Mouse (Mus musculus) embryonic facial prominence, embryonic 15.5 days (tissue): ENCODE results near the gene Gigyf1. TPM values are rescaled to one million over a fixed set of nuclear protein-coding genes. Genes with fewer than 3 reads are reported as not detected.
A peak's percentile ranks its signal among the peaks of the same experiment; 100 is the strongest.

Experiments
- ATAC-seq: fragments of 200-750 bp; cut with Nextera tagmentation; 2 replicates; pipeline ENCODE4 v1.8.0; 2017; ENCODE audit warnings: low read depth, moderate TSS enrichment; ENCODE audit not compliant: insufficient number of reproducible peaks, low FRiP score, low TSS enrichment
- H3K27ac ChIP-seq: fragments of 300-500 bp; sonication (generic); replicated peaks from 2 replicates; pipeline ENCODE4 v1.5.1; 2015; ENCODE audit warnings: mild to moderate bottlenecking, inconsistent platforms
- H3K27me3 ChIP-seq: fragments of 300-500 bp; sonication (generic); 2 replicates; pipeline ENCODE4 v1.6.1; 2015; ENCODE audit warnings: inconsistent platforms
- H3K36me3 ChIP-seq: fragments of 300-500 bp; sonication (generic); 2 replicates; pipeline ENCODE4 v1.6.1; 2015; ENCODE audit warnings: mild to moderate bottlenecking, inconsistent platforms
- H3K4me1 ChIP-seq: fragments of 300-500 bp; sonication (generic); 2 replicates; pipeline ENCODE4 v1.6.1; 2015; ENCODE audit warnings: inconsistent platforms
- H3K4me2 ChIP-seq: fragments of 300-500 bp; sonication (generic); replicated peaks from 2 replicates; pipeline ENCODE4 v1.6.1; 2015; ENCODE audit warnings: mild to moderate bottlenecking, inconsistent platforms
- H3K4me3 ChIP-seq: fragments of 300-500 bp; sonication (generic); replicated peaks from 2 replicates; pipeline ENCODE4 v1.5.1; 2015; ENCODE audit warnings: mild to moderate bottlenecking, inconsistent platforms
- H3K9ac ChIP-seq: fragments of 300-500 bp; sonication (generic); 2 replicates; pipeline ENCODE4 v1.6.1; 2015; ENCODE audit warnings: inconsistent platforms
- H3K9me3 ChIP-seq: fragments of 300-500 bp; sonication (generic); replicated peaks from 2 replicates; pipeline ENCODE4 v1.6.1; 2016; ENCODE audit warnings: inconsistent platforms
- whole genome bisulfite sequencing: fragments of 180-500 bp; shearing (Covaris S2); methylation state at CpG from one replicate; pipeline ENCODE4 v1.1.7; 2015; 5-methylcytosine and 5-hydroxymethylcytosine counted together
- polyA plus RNA-seq: library from polyadenylated mRNA; unstranded; fragments of >200 nt; fragmentation: Nextera tagmentation; extraction: Ambion mirVana; gene quantifications from 2 replicates; pipeline ENCODE4 v1.2.1, GENCODE M21; 2015

Gigyf1 gene
- polyA plus RNA-seq, 1 experiment from 2014 or later = 15.5 TPM

- peak overlapping the region; percentile 22; the same call in 1 of the 2 replicates for H3K27ac ChIP-seq
- H3K27me3 ChIP-seq = no peaks in the 10 kb centered on the region
- H3K9me3 ChIP-seq = no peaks in the 10 kb centered on the region
- peak overlapping the region; percentile 21; the same call in 1 of the 2 replicates for H3K9ac ChIP-seq
- peaks cover 65% of the 10 kb centered on the region for H3K36me3 ChIP-seq
- peaks cover 45% of the 10 kb centered on the region for H3K4me1 ChIP-seq
- no peak for ATAC-seq
- H3K4me3 ChIP-seq = no peak overlapping the region
- WGBS = 80% methylated on average over 22 of the region's 22 CpGs
- no peak overlapping the region for H3K4me2 ChIP-seq
These were observed 10.1 kb downstream of the Gigyf1 start for GRCm38 (mm10) chr5:137528247-137528968.

DNA sequence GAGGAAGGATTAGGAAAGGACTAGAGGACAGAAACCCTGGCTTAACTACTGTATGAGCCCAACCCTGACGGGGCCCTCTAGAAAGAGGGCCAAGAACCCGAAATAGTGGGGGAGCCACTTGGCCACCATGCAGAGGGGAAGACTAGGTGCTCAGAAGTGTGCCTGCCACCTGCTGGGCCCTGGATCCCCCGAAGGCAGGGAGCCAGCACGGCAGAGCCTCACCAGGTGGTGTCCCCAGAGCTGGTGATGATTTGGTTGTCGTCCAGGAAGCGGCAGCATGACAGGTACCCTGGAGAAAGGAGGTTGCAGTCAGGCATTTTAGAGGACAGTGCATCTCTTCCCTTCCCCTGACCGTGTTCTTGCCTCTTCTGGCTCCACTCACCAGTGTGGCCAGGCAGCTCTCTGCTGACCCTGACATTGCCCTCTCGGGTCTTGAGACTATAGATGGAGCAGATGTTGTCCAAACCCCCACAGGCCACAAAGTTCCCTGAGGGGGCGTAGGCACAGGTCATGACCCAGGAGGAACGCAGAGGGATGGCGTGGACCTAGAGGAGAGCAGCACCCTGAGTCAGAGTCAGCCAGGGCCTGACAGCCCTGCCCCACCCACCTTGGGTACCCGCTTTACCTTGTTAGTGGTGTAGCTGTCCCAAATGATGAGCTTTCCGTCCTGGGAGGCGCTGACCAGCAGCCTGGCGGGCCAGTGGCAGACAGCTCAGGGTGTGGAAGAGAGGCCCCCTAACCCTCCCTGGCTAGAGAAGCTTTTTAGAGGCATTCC lies 11.1 kb downstream of the Gigyf1 start:
- Histone ChIP-seq H3K9ac (no peak overlapping the region), H3K4me2 (peak overlapping the region; percentile 83), H3K27me3 (no peaks in the 10 kb centered on the region), H3K9me3 (no peaks in the 10 kb centered on the region), H3K4me3 (peak overlapping the region; percentile 75; the same call in 1 of the 2 replicates), H3K4me1 (peaks cover 45% of the 10 kb centered on the region), H3K27ac (peak overlapping the region; percentile 94; the same call in 1 of the 2 replicates), H3K36me3 (peaks cover 55% of the 10 kb centered on the region)
- no peak for ATAC-seq
- 64% methylated on average over 15 of the region's 15 CpGs for WGBS

- peak overlapping the region; percentile 37 for H3K9ac ChIP-seq
- peak overlapping the region; percentile 75 for H3K4me3 ChIP-seq
- peaks cover 48% of the 10 kb centered on the region for H3K36me3 ChIP-seq
- no peaks in the 10 kb centered on the region for H3K9me3 ChIP-seq
- H3K27ac ChIP-seq = peak overlapping the region; percentile 94
- H3K27me3 ChIP-seq = no peaks in the 10 kb centered on the region
- no peak for ATAC-seq
- 64% methylated on average over 8 of the region's 8 CpGs for WGBS
- peak overlapping the region; percentile 83 for H3K4me2 ChIP-seq
- peaks cover 43% of the 10 kb centered on the region for H3K4me1 ChIP-seq
These were observed 11.7 kb downstream of the Gigyf1 start for GRCm38 (mm10) chr5:137530075-137530474.

DNA sequence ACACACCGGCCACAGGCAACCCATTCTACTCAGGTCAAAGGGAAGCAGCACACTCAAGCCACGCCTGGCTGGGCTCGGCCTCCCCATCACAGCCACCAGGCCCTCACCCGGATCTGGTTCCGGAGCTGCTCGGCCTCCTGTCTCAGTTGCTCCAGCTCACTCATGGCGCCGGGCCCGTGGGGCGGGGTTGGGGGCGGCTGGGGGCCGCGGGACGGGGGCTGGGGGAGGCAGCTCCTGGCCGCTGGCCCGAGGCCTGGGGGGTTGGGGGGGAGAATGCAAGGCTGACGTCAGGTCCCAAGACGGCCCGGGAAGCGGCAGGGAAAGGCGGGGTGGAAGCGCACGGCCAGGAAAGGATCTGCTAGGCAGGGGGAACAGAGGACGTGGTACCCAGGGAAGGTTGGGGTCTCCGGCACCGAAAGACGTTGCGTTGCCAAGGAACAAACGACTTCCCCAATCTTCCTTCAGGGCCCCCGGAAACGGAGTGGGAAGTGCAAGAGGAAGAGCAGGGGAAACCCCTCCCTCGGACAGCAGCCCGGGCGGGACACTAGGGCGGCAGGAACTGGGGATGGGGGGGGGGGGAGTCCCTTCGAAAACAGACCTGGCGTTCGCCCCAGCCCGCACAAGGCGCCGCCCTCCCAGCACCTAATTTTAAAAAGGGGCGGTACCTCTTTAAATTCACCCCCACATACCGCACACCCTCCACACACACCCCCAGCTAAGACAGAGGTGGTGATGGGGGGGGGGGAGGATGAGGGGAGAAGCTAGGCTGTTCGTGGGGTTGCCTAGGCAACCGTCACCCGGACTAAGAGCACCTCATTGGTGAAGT lies 12.5 kb downstream of the Gigyf1 start:
- peak overlapping the region; percentile 94 for H3K27ac ChIP-seq
- peaks cover 42% of the 10 kb centered on the region for H3K4me1 ChIP-seq
- peak overlapping the region; percentile 75 for H3K4me3 ChIP-seq
- peak; percentile 55 for ATAC-seq
- H3K36me3 ChIP-seq = peaks cover 41% of the 10 kb centered on the region
- H3K27me3 ChIP-seq = no peaks in the 10 kb centered on the region
- peak overlapping the region; percentile 82 for H3K9ac ChIP-seq
- H3K9me3 ChIP-seq = no peaks in the 10 kb centered on the region
- H3K4me2 ChIP-seq = peak overlapping the region; percentile 83
- under 1% methylated on average over 46 of the region's 46 CpGs for WGBS

DNA sequence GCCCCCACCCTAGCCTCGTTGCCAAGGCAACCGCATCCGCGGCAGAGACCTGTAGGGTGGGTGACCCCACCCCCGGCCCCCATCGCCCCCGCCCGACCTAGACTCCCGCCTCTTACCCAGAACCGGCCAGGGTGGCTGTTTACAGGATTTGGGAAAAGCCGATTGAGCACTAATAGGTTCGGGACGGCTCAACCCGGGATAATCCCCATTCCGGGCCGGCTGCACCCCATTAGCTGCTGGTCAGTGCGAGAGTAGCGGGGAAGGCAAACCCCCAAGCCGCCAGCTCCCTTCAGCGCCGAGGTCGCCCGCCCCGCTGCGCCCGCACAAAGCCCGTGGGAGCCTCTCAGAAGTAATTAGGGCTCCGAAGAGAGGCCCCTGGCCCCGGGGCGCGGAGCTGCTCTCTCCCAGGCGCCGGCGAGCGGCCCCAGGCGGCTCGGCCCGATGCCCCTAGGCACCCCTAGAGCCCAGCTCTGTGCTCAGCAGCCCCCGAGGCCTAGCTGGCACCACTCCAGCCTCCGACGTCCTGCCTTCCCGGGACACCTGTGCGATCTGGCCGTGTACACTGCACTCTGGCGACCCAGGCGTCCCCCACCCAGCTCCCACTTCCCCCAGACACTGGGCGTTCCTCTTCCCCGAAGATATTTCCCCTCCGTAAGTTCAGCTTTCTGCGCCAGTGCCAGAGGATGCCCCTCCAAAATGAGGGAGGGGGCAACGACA lies 13.2 kb downstream of the Gigyf1 start:
- peak; percentile 9; the same call in 1 of the 2 replicates for ATAC-seq
- WGBS = under 1% methylated on average over 51 of the region's 51 CpGs
- H3K9ac ChIP-seq = peak overlapping the region; percentile 82
- H3K9me3 ChIP-seq = no peaks in the 10 kb centered on the region
- H3K27ac ChIP-seq = peak overlapping the region; percentile 94
- H3K4me2 ChIP-seq = peak overlapping the region; percentile 83
- H3K4me1 ChIP-seq = peaks cover 35% of the 10 kb centered on the region
- H3K4me3 ChIP-seq = peak overlapping the region; percentile 75
- no peaks in the 10 kb centered on the region for H3K27me3 ChIP-seq
- peaks cover 35% of the 10 kb centered on the region for H3K36me3 ChIP-seq

DNA sequence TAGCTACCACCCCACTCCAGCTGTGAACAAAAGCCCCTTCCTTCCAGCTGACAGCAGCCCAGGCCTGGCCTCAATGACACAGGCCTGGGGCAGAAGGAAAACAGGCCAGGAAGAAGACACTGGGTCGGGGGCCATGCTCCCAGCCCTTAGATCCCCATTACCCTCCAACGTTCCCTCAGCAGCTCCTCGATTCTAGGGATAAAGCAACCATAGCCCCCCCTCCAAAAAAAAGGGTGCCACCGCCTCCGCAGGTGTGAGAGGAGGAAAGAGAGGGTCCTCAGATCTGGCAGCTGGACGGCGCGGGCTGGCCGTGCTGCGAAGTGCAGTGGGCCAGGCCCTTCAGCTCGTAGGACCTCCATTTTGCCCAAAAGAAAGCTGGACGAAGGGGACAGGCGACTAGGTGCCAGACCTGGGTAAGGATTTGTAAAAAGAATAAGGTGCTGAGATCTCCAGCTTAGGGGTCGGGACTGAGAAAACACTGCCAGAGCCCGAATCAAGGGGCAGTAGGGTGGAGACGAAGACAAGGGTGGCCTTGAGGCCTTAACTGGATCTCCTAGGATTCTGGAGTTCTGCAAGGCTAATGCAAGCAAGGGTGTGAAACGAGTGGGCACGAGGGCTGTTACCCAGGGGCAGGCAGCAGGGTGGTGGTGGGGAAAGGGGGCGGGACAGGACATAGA lies 13.9 kb downstream of the Gigyf1 start:
- no peak for ATAC-seq
- H3K27ac ChIP-seq = peak overlapping the region; percentile 94
- H3K36me3 ChIP-seq = peaks cover 29% of the 10 kb centered on the region
- peak overlapping the region; percentile 83 for H3K4me2 ChIP-seq
- no peaks in the 10 kb centered on the region for H3K27me3 ChIP-seq
- H3K9ac ChIP-seq = peak overlapping the region; percentile 82
- H3K9me3 ChIP-seq = no peaks in the 10 kb centered on the region
- H3K4me3 ChIP-seq = peak overlapping the region; percentile 75
- peaks cover 33% of the 10 kb centered on the region for H3K4me1 ChIP-seq
- under 1% methylated on average over 19 of the region's 19 CpGs for WGBS

DNA sequence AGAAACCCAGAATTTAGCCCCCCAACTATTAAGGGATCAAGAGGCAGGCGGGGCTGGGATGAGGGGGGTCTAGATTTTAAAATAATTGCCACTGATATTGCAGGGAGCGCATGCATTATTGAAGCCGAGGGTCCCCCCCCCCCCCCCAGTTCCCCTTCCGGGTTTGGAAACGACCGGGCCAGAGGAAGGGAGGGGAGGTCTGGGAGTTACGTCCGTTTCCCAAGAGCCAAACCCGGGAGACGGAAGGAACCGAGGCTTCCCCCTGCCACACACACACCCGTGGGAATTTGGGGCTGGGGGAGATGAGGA lies 14.4 kb downstream of the Gigyf1 start:
- H3K4me2 ChIP-seq = peak overlapping the region; percentile 83
- H3K27me3 ChIP-seq = no peaks in the 10 kb centered on the region
- WGBS = 0% methylated on average over 11 of the region's 12 CpGs
- no peaks in the 10 kb centered on the region for H3K9me3 ChIP-seq
- H3K36me3 ChIP-seq = peaks cover 24% of the 10 kb centered on the region
- H3K4me1 ChIP-seq = peaks cover 28% of the 10 kb centered on the region
- ATAC-seq = 0 out of 2 replicates have a peak, but pooled peaks have one; percentile 12
- peak overlapping the region; percentile 75 for H3K4me3 ChIP-seq
- H3K27ac ChIP-seq = peak overlapping the region; percentile 94
- peak overlapping the region; percentile 82 for H3K9ac ChIP-seq

DNA sequence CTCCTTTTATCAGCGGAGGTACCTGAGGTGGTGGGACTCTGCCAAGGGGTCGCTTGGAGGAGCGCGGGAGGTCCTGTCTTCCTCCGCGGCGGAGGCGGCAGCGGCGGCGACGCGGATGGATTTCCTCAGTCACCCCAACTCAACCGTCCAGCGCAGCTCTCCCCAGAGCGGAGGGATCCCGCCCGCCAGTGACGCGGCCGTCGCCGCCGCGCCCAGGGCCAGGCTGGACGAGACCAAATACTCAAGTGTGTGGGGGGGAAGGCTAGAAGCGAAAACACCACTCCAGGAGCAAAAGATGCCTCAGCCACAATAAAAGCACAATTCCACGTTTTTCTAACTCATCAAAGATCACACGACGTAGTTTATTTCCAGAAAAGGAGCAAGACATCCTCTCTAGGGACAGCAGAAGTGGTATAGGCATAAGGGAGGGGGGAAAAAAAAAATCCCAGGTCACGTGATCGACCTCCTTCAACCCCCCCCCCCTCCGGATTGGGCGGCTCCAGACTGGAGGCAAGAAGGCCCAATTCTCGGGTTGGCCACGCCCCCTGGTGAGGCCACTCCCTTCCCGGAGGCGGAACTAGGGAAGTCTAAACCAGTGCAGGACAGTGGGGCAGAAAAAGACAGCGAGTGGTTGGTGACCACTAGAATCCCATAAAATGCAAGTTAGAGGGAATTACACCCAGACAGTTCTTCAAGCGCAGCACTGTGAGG lies 14.9 kb downstream of the Gigyf1 start, which contains the start of the genes Epo and Gnb2:
Gene Epo, minus strand, starts transcription at position 126 of the 711 bp plus-strand sequence.
Gene Gnb2, minus strand, starts transcription at position 394 of the 711 bp plus-strand sequence.
- no peaks in the 10 kb centered on the region for H3K27me3 ChIP-seq
- WGBS = under 1% methylated on average over 40 of the region's 40 CpGs
- H3K4me1 ChIP-seq = peaks cover 25% of the 10 kb centered on the region
- H3K9ac ChIP-seq = peak within 1 kb of the TSS; percentile 82
- ATAC-seq = peak; percentile 79
- H3K4me3 ChIP-seq = peak within 1 kb of the TSS; percentile 75
- no peaks in the 10 kb centered on the region for H3K9me3 ChIP-seq
- peak within 1 kb of the TSS; percentile 94 for H3K27ac ChIP-seq
- H3K36me3 ChIP-seq = peaks cover 19% of the 10 kb centered on the region
- H3K4me2 ChIP-seq = peak within 1 kb of the TSS; percentile 83

DNA sequence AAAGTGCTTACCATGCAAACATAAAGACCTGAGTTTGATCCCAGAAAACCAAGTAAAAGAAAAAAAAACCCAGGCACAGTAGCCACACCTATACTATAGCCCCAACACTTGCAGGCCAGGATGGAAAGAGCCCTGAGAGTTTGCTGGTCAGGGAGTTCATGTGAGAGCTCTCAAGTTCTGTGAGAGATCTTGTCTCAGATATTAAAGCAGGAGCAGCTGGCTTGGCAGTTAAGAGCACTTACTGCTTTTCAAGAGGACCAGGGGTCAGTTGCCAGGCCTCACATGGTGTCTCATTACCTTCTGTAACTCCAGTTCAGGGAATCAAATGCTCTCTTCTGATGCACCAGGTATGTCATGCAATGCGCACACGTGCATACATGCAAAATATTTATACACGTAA lies 16.4 kb downstream of the Gigyf1 start:
- H3K27me3 ChIP-seq = no peaks in the 10 kb centered on the region
- no peak overlapping the region for H3K27ac ChIP-seq
- peaks cover 10% of the 10 kb centered on the region for H3K4me1 ChIP-seq
- no peak overlapping the region for H3K9ac ChIP-seq
- H3K4me2 ChIP-seq = no peak overlapping the region
- 89% methylated on average over 3 of the region's 3 CpGs for WGBS
- no peak overlapping the region for H3K4me3 ChIP-seq
- no peak for ATAC-seq
- H3K36me3 ChIP-seq = peaks cover 4% of the 10 kb centered on the region
- H3K9me3 ChIP-seq = no peaks in the 10 kb centered on the region
